Mouse (Mus musculus): ENCODE data around the gene 4930402H24Rik. TPM values are rescaled to one million over a fixed set of nuclear protein-coding genes. Genes with fewer than 3 reads are reported as not detected.
"Not testable (repeated sequence)": the region's sequence is repeated elsewhere in the genome, so short reads cannot be mapped to it uniquely, and the experiment has no call there.

The 4930402H24Rik gene
- total and polyA plus RNA-seq, 3 experiments, result 3.4 to 16.7 (median 11.8) TPM

DNA sequence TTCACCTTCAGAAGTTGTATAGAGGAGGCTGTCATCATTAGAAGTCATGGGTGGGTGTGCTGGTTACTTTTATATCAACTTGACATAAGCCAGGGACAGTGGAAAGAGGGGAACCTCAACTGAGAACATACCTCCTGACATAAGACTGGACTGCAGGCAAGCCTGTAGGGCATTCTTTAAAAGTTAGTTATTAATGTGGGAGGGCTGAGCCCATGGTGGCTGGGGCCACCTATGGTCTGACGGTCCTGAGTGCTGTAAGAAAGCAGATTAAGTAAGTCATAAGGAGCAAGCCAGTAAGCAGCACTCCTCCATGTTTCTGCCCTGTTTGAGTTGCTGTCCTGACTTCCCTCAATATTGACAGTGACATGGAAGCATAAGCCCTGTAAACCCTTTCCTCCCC, 77.5 kb downstream of the 4930402H24Rik start:
- Histone ChIP-seq H3K4me3 (ENCODE audit: low read depth, low read length) (no peak overlapping the region), H3K27me3 (ENCODE audit: insufficient read depth, low read length) (no peaks in the 10 kb centered on the region), H3K4me1 (ENCODE audit: insufficient read depth, low read depth, low read length) (no peaks in the 10 kb centered on the region; the same call in 1 of the 2 replicates), H3K36me3 (replicated peaks) (peaks cover 4% of the 10 kb centered on the region), H3K9me3 (replicated peaks) (no peaks in the 10 kb centered on the region)
- no peak for DNase-seq (ENCODE audit: low spot score)
- TF ChIP-seq POLR2AphosphoS5 (IDR thresholded peaks at IDR 0.05; ENCODE audit: insufficient replicate concordance, low read depth, low read length), result no peak
- no peak for TF ChIP-seq CTCF (IDR thresholded peaks at IDR 0.05; ENCODE audit: low read depth, low read length)
- TF ChIP-seq GATA2 (IDR thresholded peaks at IDR 0.05; ENCODE audit: borderline replicate concordance, low read depth, low read length), result no peak
- TF ChIP-seq TAL1 (conservative IDR thresholded peaks at IDR 0.05; ENCODE audit: low read depth, low read length), result no peak
- TF ChIP-seq GATA1 (IDR thresholded peaks at IDR 0.05; ENCODE audit: borderline replicate concordance, low read length), result no peak
- no peak for ATAC-seq (ENCODE audit: extremely low read depth, insufficient number of reproducible peaks, low FRiP score, poor library complexity, severe bottlenecking)

DNA sequence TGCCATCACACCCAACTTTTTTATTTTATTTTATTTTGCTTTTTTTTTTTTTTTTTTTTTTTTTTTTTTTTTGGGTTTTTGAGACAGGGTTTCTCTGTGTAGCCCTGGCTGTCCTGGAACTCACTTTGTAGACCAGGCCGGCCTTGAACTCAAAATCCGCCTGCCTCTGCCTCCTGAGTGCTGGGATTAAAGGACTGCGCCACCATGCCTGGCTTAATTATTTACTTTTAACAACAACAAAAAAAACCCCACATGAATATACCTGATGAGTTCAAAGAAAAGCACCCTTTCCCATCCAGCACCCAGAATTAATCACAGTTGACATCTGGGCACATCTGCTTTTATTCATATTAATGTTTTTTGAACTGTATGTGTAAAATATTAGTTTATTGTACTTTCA, 78.1 kb downstream of the 4930402H24Rik start:
- H3K9me3 ChIP-seq (replicated peaks); H3K4me3 ChIP-seq (ENCODE audit: low read depth, low read length); DNase-seq (ENCODE audit: low spot score); H3K36me3 ChIP-seq (replicated peaks); H3K27me3 ChIP-seq (ENCODE audit: insufficient read depth, low read length); H3K4me1 ChIP-seq (ENCODE audit: insufficient read depth, low read depth, low read length); ATAC-seq (ENCODE audit: extremely low read depth, insufficient number of reproducible peaks, low FRiP score, poor library complexity, severe bottlenecking): not testable (repeated sequence)

DNA sequence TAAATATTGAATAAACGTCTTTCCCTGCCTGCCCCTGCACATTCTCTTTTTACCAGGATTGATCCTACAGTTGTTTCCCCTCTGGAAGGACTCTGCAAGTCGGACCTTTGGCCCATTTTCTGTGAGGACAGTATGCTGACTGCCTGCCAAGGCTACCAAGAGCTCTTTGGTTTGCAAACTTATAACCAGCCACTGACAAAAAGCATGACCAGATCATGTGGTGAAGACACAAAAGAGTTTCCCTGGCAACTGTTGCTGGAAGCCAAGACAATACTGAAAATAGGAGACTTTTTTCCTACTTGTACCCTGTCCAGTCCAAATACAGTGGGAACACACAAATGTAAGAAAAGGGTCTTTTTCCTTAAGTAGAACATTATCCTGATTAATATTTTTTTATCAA, 78.8 kb downstream of the 4930402H24Rik start:
- TF ChIP-seq GATA2 (IDR thresholded peaks at IDR 0.05; ENCODE audit: borderline replicate concordance, low read depth, low read length), result no peak
- TF ChIP-seq CTCF (IDR thresholded peaks at IDR 0.05; ENCODE audit: low read depth, low read length), result no peak
- Histone ChIP-seq H3K4me3 (ENCODE audit: low read depth, low read length) (no peak overlapping the region), H3K9me3 (replicated peaks) (no peaks in the 10 kb centered on the region), H3K36me3 (replicated peaks) (peaks cover 4% of the 10 kb centered on the region), H3K27me3 (ENCODE audit: insufficient read depth, low read length) (no peaks in the 10 kb centered on the region), H3K4me1 (ENCODE audit: insufficient read depth, low read depth, low read length) (no peaks in the 10 kb centered on the region; the same call in 1 of the 2 replicates)
- DNase-seq (ENCODE audit: low spot score) (no peak), ATAC-seq (ENCODE audit: extremely low read depth, insufficient number of reproducible peaks, low FRiP score, poor library complexity, severe bottlenecking) (no peak)

DNA sequence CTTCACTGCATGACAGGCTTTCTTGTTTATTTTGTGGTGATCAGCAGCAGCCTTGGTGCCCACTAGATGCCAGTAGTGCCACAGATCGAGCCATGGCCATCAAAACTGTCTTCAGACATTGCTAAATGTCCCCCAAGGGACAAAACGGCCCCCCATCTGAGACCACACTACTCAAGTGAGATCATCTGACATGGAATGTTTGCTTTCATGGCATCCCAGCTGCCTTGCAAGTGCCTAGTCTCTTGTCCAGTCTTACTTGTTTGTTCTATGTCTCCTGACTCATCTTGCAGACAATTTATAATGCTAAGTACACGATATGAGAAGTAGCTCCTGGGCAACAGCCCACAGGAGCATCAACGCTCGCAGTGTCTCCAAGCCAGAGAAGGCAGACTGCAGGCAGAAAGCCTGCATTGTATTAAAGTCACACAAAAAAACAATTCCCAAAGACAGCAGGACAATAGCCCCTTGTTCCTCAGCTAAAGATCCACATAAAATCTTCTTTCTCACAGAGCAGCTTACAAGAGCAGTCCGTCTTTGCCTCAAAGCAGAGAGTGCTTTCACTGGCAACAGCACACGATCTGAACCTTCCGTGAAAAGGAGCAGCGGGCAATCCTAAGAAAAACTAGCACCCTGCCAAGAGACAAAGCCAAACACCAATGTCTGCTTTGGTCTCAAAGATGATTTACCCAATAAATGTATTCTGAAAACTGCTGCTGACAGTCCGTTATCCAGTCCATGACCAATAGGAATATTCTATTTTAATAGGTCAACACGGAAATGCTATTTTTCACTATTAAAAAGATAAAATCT, 87.2 kb downstream of the 4930402H24Rik start:
- H3K27me3 ChIP-seq (ENCODE audit: insufficient read depth, low read length), result no peaks in the 10 kb centered on the region
- no peaks in the 10 kb centered on the region for H3K4me1 ChIP-seq (ENCODE audit: insufficient read depth, low read depth, low read length)
- peaks cover 7% of the 10 kb centered on the region for H3K36me3 ChIP-seq (replicated peaks)
- H3K4me3 ChIP-seq (ENCODE audit: low read depth, low read length), result no peak overlapping the region
- ATAC-seq (ENCODE audit: extremely low read depth, insufficient number of reproducible peaks, low FRiP score, poor library complexity, severe bottlenecking), result no peak
- no peaks in the 10 kb centered on the region for H3K9me3 ChIP-seq (replicated peaks)
- TF ChIP-seq GATA1 (IDR thresholded peaks at IDR 0.05; ENCODE audit: borderline replicate concordance, low read length) (no peak), TAL1 (conservative IDR thresholded peaks at IDR 0.05; ENCODE audit: low read depth, low read length) (no peak), POLR2AphosphoS5 (IDR thresholded peaks at IDR 0.05; ENCODE audit: insufficient replicate concordance, low read depth, low read length) (no peak), GATA2 (IDR thresholded peaks at IDR 0.05; ENCODE audit: borderline replicate concordance, low read depth, low read length) (no peak), CTCF (IDR thresholded peaks at IDR 0.05; ENCODE audit: low read depth, low read length) (no peak)
- DNase-seq (ENCODE audit: low spot score), result no peak

DNA sequence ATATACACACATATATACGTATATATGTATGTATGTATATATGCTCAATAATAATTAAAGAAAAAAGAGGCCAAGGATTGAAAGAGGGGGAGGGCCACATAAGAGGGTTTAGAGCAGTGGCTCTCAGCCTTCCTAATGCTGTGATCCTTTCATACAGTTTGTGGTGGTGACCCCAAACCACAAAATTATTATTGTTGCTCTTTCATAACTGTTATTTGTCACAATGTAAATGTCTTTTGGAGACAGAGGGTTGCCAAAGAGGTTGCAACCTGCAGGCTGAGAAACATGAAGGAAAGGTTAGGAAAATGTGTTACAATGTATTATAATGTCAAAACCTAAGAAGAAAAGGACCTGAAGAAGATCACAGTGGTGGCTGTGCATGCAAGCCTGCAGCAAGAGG, 88.3 kb downstream of the 4930402H24Rik start:
- ATAC-seq (ENCODE audit: extremely low read depth, insufficient number of reproducible peaks, low FRiP score, poor library complexity, severe bottlenecking), result no peak
- no peaks in the 10 kb centered on the region for H3K27me3 ChIP-seq (ENCODE audit: insufficient read depth, low read length)

DNA sequence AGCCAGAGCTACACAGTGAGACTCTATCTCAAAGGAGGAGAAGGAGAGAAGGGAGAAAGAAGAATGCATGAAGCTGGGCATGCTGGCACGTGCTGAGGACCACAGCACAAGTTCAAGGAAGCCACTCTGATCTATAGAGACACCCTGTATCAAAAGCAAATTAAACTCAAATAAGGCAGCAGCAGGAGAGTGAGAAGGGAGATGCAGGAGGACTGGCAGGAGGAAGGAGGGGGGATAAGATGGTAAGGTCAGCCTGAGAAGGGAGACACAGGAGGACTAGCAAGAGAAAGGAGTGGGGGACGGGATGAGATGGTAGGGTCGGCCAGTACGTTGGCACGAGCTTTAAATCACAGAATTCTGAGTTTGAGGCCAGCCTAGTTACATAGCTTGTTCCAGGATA, 90.0 kb downstream of the 4930402H24Rik start:
- ATAC-seq (ENCODE audit: extremely low read depth, insufficient number of reproducible peaks, low FRiP score, poor library complexity, severe bottlenecking), result no peak
- Histone ChIP-seq H3K36me3 (replicated peaks) (peaks cover 14% of the 10 kb centered on the region), H3K27me3 (ENCODE audit: insufficient read depth, low read length) (no peaks in the 10 kb centered on the region), H3K4me1 (ENCODE audit: insufficient read depth, low read depth, low read length) (no peaks in the 10 kb centered on the region), H3K9me3 (replicated peaks) (no peaks in the 10 kb centered on the region), H3K4me3 (ENCODE audit: low read depth, low read length) (no peak overlapping the region)
- no peak for TF ChIP-seq POLR2AphosphoS5 (IDR thresholded peaks at IDR 0.05; ENCODE audit: insufficient replicate concordance, low read depth, low read length)
- no peak for DNase-seq (ENCODE audit: low spot score)

More for the DNA sequence above, 88.3 kb downstream of the 4930402H24Rik start:
- DNase-seq (ENCODE audit: low spot score), result no peak
- Histone ChIP-seq H3K9me3 (replicated peaks) (no peaks in the 10 kb centered on the region), H3K4me3 (ENCODE audit: low read depth, low read length) (no peak overlapping the region), H3K4me1 (ENCODE audit: insufficient read depth, low read depth, low read length) (no peaks in the 10 kb centered on the region), H3K36me3 (replicated peaks) (peaks cover 11% of the 10 kb centered on the region)
- TF ChIP-seq TAL1 (conservative IDR thresholded peaks at IDR 0.05; ENCODE audit: low read depth, low read length) (no peak), GATA2 (IDR thresholded peaks at IDR 0.05; ENCODE audit: borderline replicate concordance, low read depth, low read length) (no peak), POLR2AphosphoS5 (IDR thresholded peaks at IDR 0.05; ENCODE audit: insufficient replicate concordance, low read depth, low read length) (no peak), GATA1 (IDR thresholded peaks at IDR 0.05; ENCODE audit: borderline replicate concordance, low read length) (no peak), CTCF (IDR thresholded peaks at IDR 0.05; ENCODE audit: low read depth, low read length) (no peak)

DNA sequence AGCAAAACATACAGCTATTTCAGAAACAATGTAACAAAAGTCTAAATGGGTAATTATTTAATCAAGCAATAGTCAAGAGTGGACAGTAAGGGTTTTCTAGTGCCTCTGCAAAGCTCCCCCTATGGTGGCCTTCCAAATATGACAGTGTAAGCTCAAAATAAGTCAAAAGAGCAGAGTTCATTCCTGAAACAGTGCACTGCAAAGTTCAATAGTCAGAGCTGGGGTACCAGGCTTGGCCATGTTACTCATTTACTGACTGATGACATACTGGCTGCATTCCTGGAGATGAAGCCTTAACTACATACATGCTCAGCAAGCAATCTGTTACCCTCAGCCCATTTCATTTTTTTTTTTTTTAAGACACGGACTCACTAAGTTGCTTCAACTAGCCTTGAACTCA, 91.7 kb downstream of the 4930402H24Rik start:
- Histone ChIP-seq H3K36me3 (replicated peaks) (peaks cover 22% of the 10 kb centered on the region), H3K4me3 (ENCODE audit: low read depth, low read length) (no peak overlapping the region), H3K9me3 (replicated peaks) (no peaks in the 10 kb centered on the region), H3K27me3 (ENCODE audit: insufficient read depth, low read length) (no peaks in the 10 kb centered on the region), H3K4me1 (ENCODE audit: insufficient read depth, low read depth, low read length) (no peaks in the 10 kb centered on the region)
- no peak for TF ChIP-seq POLR2AphosphoS5 (IDR thresholded peaks at IDR 0.05; ENCODE audit: insufficient replicate concordance, low read depth, low read length)
- no peak for TF ChIP-seq TAL1 (conservative IDR thresholded peaks at IDR 0.05; ENCODE audit: low read depth, low read length)
- DNase-seq (ENCODE audit: low spot score) (no peak), ATAC-seq (ENCODE audit: extremely low read depth, insufficient number of reproducible peaks, low FRiP score, poor library complexity, severe bottlenecking) (no peak)
